Mouse (Mus musculus) spleen, adult 18-20 months (tissue): Measurements from ENCODE around the gene Sept14.
"Not testable (repeated sequence)": the region's sequence is repeated elsewhere in the genome, so short reads cannot be mapped to it uniquely, and the experiment has no call there.

Source experiments
- DNase-seq, 2 experiments: peaks; one replicate each; pipeline ENCODE4 v3.0.0; 2022; ENCODE audit warnings: mixed read lengths in 2 of 2

Sept14 gene

GRCm38 (mm10) chr5:129708412-129708811, at the start of gene Sept14:
Gene Sept14 (minus strand): TSS chr5:129708512.
- no peak for DNase-seq

GRCm38 (mm10) chr5:129756886-129757285, 48.6 kb upstream of the Sept14 start:
- DNase-seq = no peak

GRCm38 (mm10) chr5:129744050-129744449, 35.7 kb upstream of the Sept14 start:
- no peak for DNase-seq

DNA sequence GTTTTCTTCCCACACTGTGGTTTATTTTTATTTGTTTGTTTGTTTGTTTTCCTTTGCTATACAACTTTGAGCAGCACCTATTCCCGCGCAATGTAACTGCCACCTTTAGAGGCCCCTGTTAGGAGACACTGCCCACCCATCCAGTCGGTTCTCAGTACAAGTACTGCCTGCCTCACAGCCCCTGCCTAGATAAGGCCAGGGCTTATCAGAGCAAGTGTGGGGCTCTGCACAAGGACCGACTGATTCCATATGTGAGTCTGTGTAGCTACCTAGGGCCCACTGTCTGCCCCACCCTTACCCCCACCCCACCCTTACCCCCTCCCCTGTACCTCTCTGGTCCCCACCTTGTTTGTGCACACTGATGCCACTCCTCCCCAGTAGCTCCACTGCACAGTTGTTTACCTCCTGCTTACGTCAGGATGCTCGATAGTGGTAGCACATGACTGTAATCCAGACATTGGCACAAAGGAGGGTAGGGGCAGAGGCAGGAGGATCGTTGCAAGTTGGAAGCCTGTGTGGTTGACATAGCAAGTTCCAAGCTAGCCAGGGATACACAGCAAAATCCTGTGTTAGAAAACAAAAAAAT, 34.7 kb upstream of the Sept14 start:
- DNase-seq = no peak

- DNase-seq = peak in 1 of 2 experiments; percentile 25
Measured at GRCm38 (mm10) chr5:129740976-129741375, 32.7 kb upstream of the Sept14 start.

DNA sequence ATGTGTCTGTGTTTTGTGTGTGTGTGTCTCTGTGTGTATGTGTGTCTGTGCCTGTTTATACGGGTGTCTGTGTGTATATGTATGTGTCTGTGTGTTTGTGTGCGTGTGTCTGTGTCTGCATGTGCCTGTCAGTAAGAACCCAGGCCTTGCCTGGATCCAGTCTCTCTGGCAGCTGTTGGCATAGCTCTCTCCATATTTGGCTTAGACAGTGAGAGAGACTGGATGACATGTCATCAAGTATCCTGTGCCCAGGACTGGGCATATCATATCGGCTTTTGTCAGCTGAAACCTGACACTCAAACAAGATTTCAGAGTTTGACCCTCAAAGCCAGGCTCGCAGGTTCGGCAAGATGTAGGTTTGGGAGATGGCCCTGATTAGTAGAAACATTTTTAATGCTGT, 22.7 kb upstream of the Sept14 start:
- no peak for DNase-seq

- DNase-seq = no peak
Measured at GRCm38 (mm10) chr5:129730344-129730743, 22.0 kb upstream of the Sept14 start.

GRCm38 (mm10) chr5:129729286-129729685, 21.0 kb upstream of the Sept14 start:
- no peak for DNase-seq

- DNase-seq = no peak
Measured at GRCm38 (mm10) chr5:129726784-129727183, 18.5 kb upstream of the Sept14 start.

DNA sequence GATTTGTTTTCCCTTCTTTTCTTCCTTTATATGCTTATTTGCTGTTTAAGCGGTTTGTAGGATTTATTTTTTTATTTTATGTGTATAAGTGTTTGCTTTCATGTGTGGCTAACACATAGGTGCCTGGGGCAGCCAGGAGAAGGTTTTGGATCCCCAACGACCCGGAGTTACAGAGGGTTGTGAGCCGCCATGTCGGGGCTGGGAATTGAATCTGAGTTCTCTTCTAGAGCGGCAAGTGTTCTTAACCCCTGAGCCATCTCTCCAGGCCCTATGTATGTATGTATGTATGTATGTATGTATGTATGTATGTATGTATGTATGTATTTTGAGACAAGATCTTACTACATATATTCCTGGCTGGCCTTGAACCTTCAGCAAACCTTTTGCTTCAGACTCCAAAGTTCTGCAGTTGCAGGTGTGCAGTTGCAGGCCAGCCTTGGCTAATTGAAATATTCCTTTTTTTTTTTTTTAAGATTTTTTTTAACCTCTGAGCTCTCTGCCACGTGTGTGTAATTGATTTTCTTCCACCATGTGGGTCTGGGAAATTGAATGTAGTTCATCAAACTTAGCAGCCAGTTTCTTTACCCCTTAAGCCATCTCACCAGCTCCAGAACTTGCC, 17.6 kb upstream of the Sept14 start:
- peak in 1 of 2 experiments; percentile 18 for DNase-seq

GRCm38 (mm10) chr5:129724834-129725773, 16.8 kb upstream of the Sept14 start, which contains the start of gene Nipsnap2:
Gene Nipsnap2 (plus strand): TSS chr5:129725063.
- DNase-seq = peak; percentile 87 to 95

GRCm38 (mm10) chr5:129724268-129724667, 16.0 kb upstream of the Sept14 start:
- no peak for DNase-seq

- no peak for DNase-seq
Measured at GRCm38 (mm10) chr5:129720176-129720575, 11.9 kb upstream of the Sept14 start.

- no peak for DNase-seq
Measured at GRCm38 (mm10) chr5:129717016-129717415, 8.7 kb upstream of the Sept14 start.

DNA sequence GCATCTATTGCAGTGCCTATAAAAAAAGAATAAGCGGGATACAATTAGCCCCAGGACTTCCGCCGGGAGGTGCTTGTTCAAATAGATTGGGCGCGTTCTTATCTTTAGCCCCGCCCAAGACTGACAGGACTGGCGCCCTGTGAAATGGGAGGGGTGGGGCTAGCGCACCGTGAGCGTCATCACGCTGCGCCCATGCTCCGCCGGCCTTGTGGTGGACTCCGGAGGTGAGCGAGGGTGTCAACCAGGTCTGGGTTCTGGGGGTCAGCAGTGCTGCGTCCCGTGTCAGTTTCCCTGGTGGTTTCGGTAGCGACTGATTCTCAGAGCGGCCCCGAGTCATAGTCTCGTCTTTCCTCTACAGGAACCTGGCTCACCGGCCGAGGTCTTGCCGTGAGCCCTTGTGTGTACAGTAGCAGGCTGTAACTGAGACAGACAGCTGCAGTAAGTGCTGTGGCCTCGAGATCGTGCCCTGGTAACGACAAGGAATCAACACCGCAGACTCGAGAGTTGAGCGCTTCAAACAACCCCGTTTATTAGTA, 7.1 kb upstream of the Sept14 start, which contains the start of gene Mrps17:
Mrps17 (plus strand) TSS at position 172 of the 536 bp plus-strand sequence.
- DNase-seq = peak; percentile 85 to 89

GRCm38 (mm10) chr5:129703368-129703767, 4.9 kb downstream of the Sept14 start:
- no peak for DNase-seq

DNA sequence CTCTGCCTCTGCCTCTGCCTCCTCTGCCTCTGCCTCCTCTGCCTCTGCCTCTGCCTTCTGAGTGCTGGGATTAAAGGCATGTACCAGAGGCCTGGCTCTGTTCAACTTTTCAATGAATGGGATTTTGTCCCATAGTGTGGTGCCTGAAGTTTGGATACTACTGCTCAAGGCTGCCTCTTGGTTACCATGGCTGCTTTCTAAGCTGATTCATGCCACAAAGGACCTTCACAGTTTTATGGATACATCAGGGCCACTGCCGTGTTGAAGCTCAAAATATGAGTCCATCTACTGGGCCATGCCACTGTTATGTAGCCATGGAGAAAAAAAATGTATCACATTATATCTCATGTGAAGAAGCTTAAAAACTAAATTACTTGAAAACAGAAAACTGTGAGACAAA, 6.6 kb downstream of the Sept14 start:
- DNase-seq = no peak

DNA sequence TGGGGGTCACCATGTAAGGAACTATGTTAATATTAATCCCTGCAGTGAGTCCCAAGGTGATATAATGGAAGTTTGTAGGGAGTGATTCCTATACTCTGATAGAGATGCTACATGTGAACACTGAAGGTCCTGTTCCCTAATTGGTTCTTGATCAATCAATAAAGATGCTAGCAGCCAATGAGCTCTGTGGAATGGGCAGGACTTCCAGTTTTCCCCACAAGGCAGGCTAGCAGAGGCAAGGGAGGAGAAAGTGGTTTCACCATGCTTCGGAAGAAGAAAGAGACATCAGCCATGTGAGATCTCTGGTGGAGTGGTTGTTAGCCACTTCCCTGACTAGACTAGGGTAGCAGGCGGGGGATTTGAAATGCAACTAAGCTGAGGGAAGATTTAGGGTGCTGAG, 7.8 kb downstream of the Sept14 start:
- no peak for DNase-seq

DNA sequence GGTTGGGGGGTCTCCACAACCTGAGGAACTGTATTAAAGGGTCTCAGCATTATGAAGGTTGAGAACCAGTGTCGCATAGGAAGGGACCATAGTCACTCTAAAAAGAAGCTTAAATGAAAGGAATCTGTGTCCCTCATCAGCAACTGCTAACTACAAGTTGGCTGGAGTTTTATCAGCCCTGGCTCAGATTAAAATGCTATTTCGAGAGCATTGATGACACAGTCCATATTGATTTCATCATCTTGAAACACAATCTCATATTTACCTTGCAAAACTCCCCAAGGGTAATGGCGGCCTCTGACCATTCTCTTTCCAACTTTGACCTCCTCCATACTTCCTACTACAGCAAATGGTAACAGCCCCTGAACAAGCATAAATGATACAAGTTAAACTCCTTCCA, 17.8 kb downstream of the Sept14 start:
- DNase-seq = no peak

DNA sequence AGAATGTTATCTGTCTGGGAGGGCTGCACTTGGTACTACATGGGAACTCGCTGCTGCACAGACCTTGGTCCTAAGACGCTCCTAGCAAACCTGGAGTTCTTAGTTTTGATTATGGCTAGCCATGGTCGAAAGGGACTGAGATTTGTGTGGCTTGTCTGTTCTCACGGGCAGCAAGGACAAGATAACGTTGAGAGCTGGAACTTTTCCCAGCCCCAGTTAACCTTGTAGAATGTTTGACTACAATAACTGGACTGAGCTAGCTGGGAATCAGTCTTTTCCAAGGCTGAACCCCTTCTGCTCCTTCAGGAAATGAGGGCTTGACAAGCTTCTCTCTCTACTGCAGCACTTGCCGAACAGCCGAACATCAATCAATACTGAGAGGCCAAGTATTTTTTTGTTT, 20.7 kb downstream of the Sept14 start:
- no peak for DNase-seq

DNA sequence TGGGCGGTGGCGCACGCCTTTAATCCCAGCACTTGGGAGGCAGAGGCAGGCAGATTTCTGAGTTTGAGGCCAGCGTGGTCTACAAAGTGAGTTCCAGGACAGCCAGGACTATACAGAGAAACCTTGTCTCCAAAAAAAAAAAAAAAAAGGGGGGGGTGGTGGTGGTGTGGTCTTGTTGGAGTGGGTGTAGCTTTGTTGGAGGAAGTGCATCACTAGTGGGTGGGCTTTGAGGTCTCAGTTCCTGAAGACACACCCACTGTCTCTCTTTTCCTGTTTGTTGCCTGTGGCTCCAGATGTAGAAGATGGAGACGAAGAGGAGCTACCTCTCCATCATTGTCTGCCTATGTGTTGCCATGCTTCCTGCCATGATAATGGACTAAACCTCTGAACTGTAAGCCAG, 23.2 kb downstream of the Sept14 start:
- not testable (repeated sequence) for DNase-seq

GRCm38 (mm10) chr5:129670036-129670458, 38.3 kb downstream of the Sept14 start, which contains the start of gene Zfp11:
Gene Zfp11 (minus strand): TSS chr5:129670099.
- DNase-seq = peak; percentile 27 to 62

DNA sequence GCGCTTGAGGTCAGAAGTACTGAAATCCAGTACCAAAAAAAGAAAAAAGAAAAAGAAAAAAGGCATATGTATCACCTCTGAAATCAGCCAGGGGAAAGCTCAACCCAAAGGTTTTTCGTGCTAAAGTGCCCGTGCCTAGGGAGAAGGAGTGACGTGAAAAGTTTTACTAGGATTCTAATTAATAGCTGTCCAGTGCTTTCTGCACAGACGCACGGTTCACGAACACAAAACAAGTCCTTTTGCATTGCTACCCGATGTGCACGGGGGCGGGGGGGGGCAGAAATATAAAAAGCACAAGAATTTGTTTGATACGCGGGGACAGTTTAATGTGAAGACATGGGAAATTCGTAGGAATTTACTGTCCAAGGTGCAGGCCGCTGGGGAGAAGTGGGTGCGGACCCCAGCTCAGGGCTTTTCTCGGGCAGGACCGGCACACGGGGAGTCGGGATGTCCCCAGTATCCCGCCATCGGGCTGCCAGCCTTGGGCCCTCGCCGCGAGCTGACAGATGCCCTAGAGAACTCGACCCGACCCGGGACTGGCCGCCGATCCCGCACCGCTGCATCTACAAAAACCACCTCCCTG, 38.8 kb downstream of the Sept14 start:
- DNase-seq = no peak
